Mouse (Mus musculus) adrenal gland, postnatal 14 days (tissue): ENCODE data around the gene Tmem8b. TPM values are rescaled to one million over a fixed set of nuclear protein-coding genes. Genes with fewer than 3 reads are reported as not detected.

ENCODE experiments used
- microRNA-seq, 2 experiments: library from miRNA; unstranded; fragments of <30 nt; microRNA quantifications; one replicate each; pipeline ENCODE4 v1.2.0; 2021
- total RNA-seq: library from RNA; stranded (reverse); gene quantifications from 2 replicates; pipeline ENCODE4 v1.2.3, GENCODE M21; 2021

Gene Tmem8b
- total RNA-seq, 1 experiment from 2014 or later, result 9.9 TPM

Small RNAs within 50 kb of the gene (microRNA-seq; reads per million reads assigned to microRNA genes)
- 1.7 to 3.8 reads per million in 2 experiments for gene Gm25262

Other genes with a start within 250 kb of the Tmem8b start
- gene Fam166b, start 239.8 kb upstream of the Tmem8b start, total RNA-seq, result not detected in 2 replicates
- gene Tesk1, start 227.0 kb upstream of the Tmem8b start, total RNA-seq, result 53.9 and 59.0 TPM in 2 replicates
- gene Cd72, start 214.3 kb upstream of the Tmem8b start, total RNA-seq, result 2.7 and 12.7 TPM in 2 replicates
- gene Sit1, start 185.2 kb upstream of the Tmem8b start, total RNA-seq, result 0.59 and 1.3 TPM in 2 replicates
- 48.3 and 50.0 TPM in 2 replicates for gene Ccdc107, start 176.1 kb upstream of the Tmem8b start, total RNA-seq
- 5.2 and 6.8 TPM in 2 replicates for gene Arhgef39, start 169.3 kb upstream of the Tmem8b start, total RNA-seq
- gene Car9, start 162.0 kb upstream of the Tmem8b start, total RNA-seq, result 0.37 and 0.83 TPM in 2 replicates
- gene Tpm2, start 145.2 kb upstream of the Tmem8b start, total RNA-seq, result 84.5 and 88.0 TPM in 2 replicates
- gene Creb3, start 106.6 kb upstream of the Tmem8b start, total RNA-seq, result 108 and 117 TPM in 2 replicates
- gene Tln1, start 106.3 kb upstream of the Tmem8b start, total RNA-seq, result 201 and 213 TPM in 2 replicates
- 43.3 and 52.6 TPM in 2 replicates for gene Rgp1, start 90.3 kb upstream of the Tmem8b start, total RNA-seq
- 11.7 and 15.0 TPM in 2 replicates for gene Gba2, start 90.1 kb upstream of the Tmem8b start, total RNA-seq
- gene Msmp, start 84.5 kb upstream of the Tmem8b start, total RNA-seq, result 2.1 and 2.3 TPM in 2 replicates
- 36.4 and 43.9 TPM in 2 replicates for gene Npr2, start 37.0 kb upstream of the Tmem8b start, total RNA-seq
- 0.93 and 1.1 TPM in 2 replicates for gene Spag8, start 15.4 kb upstream of the Tmem8b start, total RNA-seq
- gene Hint2, start 12.5 kb upstream of the Tmem8b start, total RNA-seq, result 91.7 and 99.5 TPM in 2 replicates
- 0.30 TPM in 1 of 2 replicates, not detected in the other for gene Fam221b, start 174 bp downstream of the Tmem8b start, total RNA-seq
- gene Olfr70, start 31.8 kb downstream of the Tmem8b start, total RNA-seq, result not detected in 2 replicates
- not detected in 2 replicates for gene Olfr71, start 41.3 kb downstream of the Tmem8b start, total RNA-seq
- 4.4 and 6.2 TPM in 2 replicates for gene Hrct1, start 58.2 kb downstream of the Tmem8b start, total RNA-seq
- gene Spaar, start 61.1 kb downstream of the Tmem8b start, total RNA-seq, result 4.2 and 6.2 TPM in 2 replicates
- not detected in 2 replicates for gene Olfr159, start 102.0 kb downstream of the Tmem8b start, total RNA-seq
- not detected in 2 replicates for gene Olfr156, start 154.9 kb downstream of the Tmem8b start, total RNA-seq
- gene Olfr157, start 171.2 kb downstream of the Tmem8b start, total RNA-seq, result not detected in 2 replicates
- gene Olfr155, start 182.6 kb downstream of the Tmem8b start, total RNA-seq, result not detected in 2 replicates
- 14.6 and 16.6 TPM in 2 replicates for gene Reck, start 206.6 kb downstream of the Tmem8b start, total RNA-seq